Mouse (Mus musculus): ENCODE data around the gene Olfr1148. TPM values are rescaled to one million over a fixed set of nuclear protein-coding genes. Genes with fewer than 3 reads are reported as not detected.

The Olfr1148 gene
- polyA plus RNA-seq (2015; fragmentation: Nextera tagmentation; extraction: Ambion mirVana) = not detected in 2 replicates

GRCm38 (mm10) chr2:87830233-87830632, at the start of gene Olfr1148:
Gene Olfr1148, plus strand, starts transcription at chr2:87830533.
- Histone ChIP-seq H3K4me2 (replicated peaks) (no peak within 1 kb of the TSS), H3K27ac (no peak within 1 kb of the TSS), H3K9ac (replicated peaks) (no peak within 1 kb of the TSS), H3K4me1 (replicated peaks) (no peaks in the 10 kb centered on the region), H3K27me3 (no peaks in the 10 kb centered on the region), H3K36me3 (no peaks in the 10 kb centered on the region), H3K9me3 (no peaks in the 10 kb centered on the region), H3K4me3 (replicated peaks) (no peak within 1 kb of the TSS)
- WGBS = 83% methylated on average over 1 of the region's 1 CpGs
- no peak for ATAC-seq

GRCm38 (mm10) chr2:87800292-87800691, 30.0 kb upstream of the Olfr1148 start, which contains the start of gene Olfr1143:
Gene Olfr1143, plus strand, starts transcription at chr2:87800592.
- Histone ChIP-seq H3K9ac (replicated peaks) (no peak within 1 kb of the TSS), H3K4me2 (replicated peaks) (no peak within 1 kb of the TSS), H3K36me3 (no peaks in the 10 kb centered on the region), H3K4me1 (replicated peaks) (no peaks in the 10 kb centered on the region), H3K4me3 (replicated peaks) (no peak within 1 kb of the TSS), H3K9me3 (no peaks in the 10 kb centered on the region), H3K27ac (no peak within 1 kb of the TSS), H3K27me3 (no peaks in the 10 kb centered on the region)
- ATAC-seq = no peak

- Histone ChIP-seq H3K4me1 (replicated peaks) (no peaks in the 10 kb centered on the region), H3K4me3 (replicated peaks) (no peak within 1 kb of the TSS), H3K27ac (no peak within 1 kb of the TSS), H3K9ac (replicated peaks) (no peak within 1 kb of the TSS), H3K36me3 (no peaks in the 10 kb centered on the region), H3K27me3 (no peaks in the 10 kb centered on the region), H3K9me3 (no peaks in the 10 kb centered on the region), H3K4me2 (replicated peaks) (no peak within 1 kb of the TSS)
- 81% methylated on average over 1 of the region's 1 CpGs for WGBS
- no peak for ATAC-seq
Measured at GRCm38 (mm10) chr2:87809522-87809921, 20.8 kb upstream of the Olfr1148 start, which contains the start of gene Olfr1145. Gene Olfr1145, plus strand, starts transcription at chr2:87809822.

GRCm38 (mm10) chr2:87843693-87844092, 13.4 kb downstream of the Olfr1148 start, which contains the start of gene Olfr1150-ps1:
Gene Olfr1150-ps1, plus strand, starts transcription at chr2:87843993.
- no peak for ATAC-seq
- Histone ChIP-seq H3K36me3 (no peaks in the 10 kb centered on the region), H3K4me3 (replicated peaks) (no peak within 1 kb of the TSS), H3K27me3 (no peaks in the 10 kb centered on the region), H3K9ac (replicated peaks) (no peak within 1 kb of the TSS), H3K4me2 (replicated peaks) (no peak within 1 kb of the TSS), H3K27ac (no peak within 1 kb of the TSS), H3K4me1 (replicated peaks) (no peaks in the 10 kb centered on the region), H3K9me3 (no peaks in the 10 kb centered on the region)
- WGBS = 86% methylated on average over 1 of the region's 1 CpGs

GRCm38 (mm10) chr2:87855562-87855961, 25.2 kb downstream of the Olfr1148 start, which contains the start of gene Olfr1151:
Gene Olfr1151, plus strand, starts transcription at chr2:87855862.
- Histone ChIP-seq H3K4me2 (replicated peaks) (no peak within 1 kb of the TSS), H3K9me3 (no peaks in the 10 kb centered on the region), H3K4me3 (replicated peaks) (no peak within 1 kb of the TSS), H3K27ac (no peak within 1 kb of the TSS), H3K4me1 (replicated peaks) (no peaks in the 10 kb centered on the region), H3K27me3 (no peaks in the 10 kb centered on the region), H3K36me3 (no peaks in the 10 kb centered on the region), H3K9ac (replicated peaks) (no peak within 1 kb of the TSS)
- no peak for ATAC-seq
- WGBS = 87% methylated on average over 1 of the region's 1 CpGs

- H3K36me3 ChIP-seq = no peaks in the 10 kb centered on the region
- ATAC-seq = no peak
- H3K9ac ChIP-seq (replicated peaks) = no peak within 1 kb of the TSS
- no peaks in the 10 kb centered on the region for H3K4me1 ChIP-seq (replicated peaks)
- H3K4me2 ChIP-seq (replicated peaks) = no peak within 1 kb of the TSS
- H3K27me3 ChIP-seq = no peaks in the 10 kb centered on the region
- no peak within 1 kb of the TSS for H3K27ac ChIP-seq
- H3K9me3 ChIP-seq = no peaks in the 10 kb centered on the region
- no peak within 1 kb of the TSS for H3K4me3 ChIP-seq (replicated peaks)
Measured at GRCm38 (mm10) chr2:87866192-87866591, 35.9 kb downstream of the Olfr1148 start, which contains the start of gene Olfr1152. Gene Olfr1152, plus strand, starts transcription at chr2:87866492.

Other genes with a start within 250 kb of the Olfr1148 start
- not detected in 2 replicates for gene Olfr1130, start 224.3 kb upstream of the Olfr1148 start, polyA plus RNA-seq (2015; fragmentation: Nextera tagmentation; extraction: Ambion mirVana)
- not detected in 2 replicates for gene Olfr1131, start 203.4 kb upstream of the Olfr1148 start, polyA plus RNA-seq (2015; fragmentation: Nextera tagmentation; extraction: Ambion mirVana)
- not detected in 2 replicates for gene Olfr1132, start 193.0 kb upstream of the Olfr1148 start, polyA plus RNA-seq (2015; fragmentation: Nextera tagmentation; extraction: Ambion mirVana)
- not detected in 2 replicates for gene Olfr1133, start 183.2 kb upstream of the Olfr1148 start, polyA plus RNA-seq (2015; fragmentation: Nextera tagmentation; extraction: Ambion mirVana)
- not detected in 2 replicates for gene Olfr1134, start 172.1 kb upstream of the Olfr1148 start, polyA plus RNA-seq (2015; fragmentation: Nextera tagmentation; extraction: Ambion mirVana)
- gene Olfr1135, start 156.9 kb upstream of the Olfr1148 start, polyA plus RNA-seq (2015; fragmentation: Nextera tagmentation; extraction: Ambion mirVana) = not detected in 2 replicates
- gene Olfr1136, start 136.6 kb upstream of the Olfr1148 start, polyA plus RNA-seq (2015; fragmentation: Nextera tagmentation; extraction: Ambion mirVana) = not detected in 2 replicates
- not detected in 2 replicates for gene Olfr1137, start 117.4 kb upstream of the Olfr1148 start, polyA plus RNA-seq (2015; fragmentation: Nextera tagmentation; extraction: Ambion mirVana)
- gene Olfr1138, start 90.6 kb upstream of the Olfr1148 start, polyA plus RNA-seq (2015; fragmentation: Nextera tagmentation; extraction: Ambion mirVana) = not detected in 2 replicates
- not detected in 2 replicates for gene Olfr1140, start 86.8 kb upstream of the Olfr1148 start, polyA plus RNA-seq (2015; fragmentation: Nextera tagmentation; extraction: Ambion mirVana)
- not detected in 2 replicates for gene Olfr1141, start 76.5 kb upstream of the Olfr1148 start, polyA plus RNA-seq (2015; fragmentation: Nextera tagmentation; extraction: Ambion mirVana)
- not detected in 2 replicates for gene Olfr152, start 51.0 kb upstream of the Olfr1148 start, polyA plus RNA-seq (2015; fragmentation: Nextera tagmentation; extraction: Ambion mirVana)
- gene Olfr1143, start 29.9 kb upstream of the Olfr1148 start, polyA plus RNA-seq (2015; fragmentation: Nextera tagmentation; extraction: Ambion mirVana) = not detected in 2 replicates
- not detected in 2 replicates for gene Olfr1145, start 20.7 kb upstream of the Olfr1148 start, polyA plus RNA-seq (2015; fragmentation: Nextera tagmentation; extraction: Ambion mirVana)
- not detected in 2 replicates for gene Olfr1150-ps1, start 13.5 kb downstream of the Olfr1148 start, polyA plus RNA-seq (2015; fragmentation: Nextera tagmentation; extraction: Ambion mirVana)
- not detected in 2 replicates for gene Olfr1151, start 25.3 kb downstream of the Olfr1148 start, polyA plus RNA-seq (2015; fragmentation: Nextera tagmentation; extraction: Ambion mirVana)
- not detected in 2 replicates for gene Olfr1152, start 36.0 kb downstream of the Olfr1148 start, polyA plus RNA-seq (2015; fragmentation: Nextera tagmentation; extraction: Ambion mirVana)
- gene Olfr1153, start 64.4 kb downstream of the Olfr1148 start, polyA plus RNA-seq (2015; fragmentation: Nextera tagmentation; extraction: Ambion mirVana) = not detected in 2 replicates
- gene Olfr1154, start 74.6 kb downstream of the Olfr1148 start, polyA plus RNA-seq (2015; fragmentation: Nextera tagmentation; extraction: Ambion mirVana) = not detected in 2 replicates
- gene Olfr1155, start 114.6 kb downstream of the Olfr1148 start, polyA plus RNA-seq (2015; fragmentation: Nextera tagmentation; extraction: Ambion mirVana) = not detected in 2 replicates
- gene Olfr1156, start 122.6 kb downstream of the Olfr1148 start, polyA plus RNA-seq (2015; fragmentation: Nextera tagmentation; extraction: Ambion mirVana) = not detected in 2 replicates
- not detected in 2 replicates for gene Olfr1157, start 137.8 kb downstream of the Olfr1148 start, polyA plus RNA-seq (2015; fragmentation: Nextera tagmentation; extraction: Ambion mirVana)
- not detected in 2 replicates for gene Olfr74, start 144.1 kb downstream of the Olfr1148 start, polyA plus RNA-seq (2015; fragmentation: Nextera tagmentation; extraction: Ambion mirVana)
- not detected in 2 replicates for gene Olfr1158, start 159.6 kb downstream of the Olfr1148 start, polyA plus RNA-seq (2015; fragmentation: Nextera tagmentation; extraction: Ambion mirVana)
- gene Olfr1160, start 177.7 kb downstream of the Olfr1148 start, polyA plus RNA-seq (2015; fragmentation: Nextera tagmentation; extraction: Ambion mirVana) = not detected in 2 replicates
- not detected in 2 replicates for gene Olfr1161, start 192.2 kb downstream of the Olfr1148 start, polyA plus RNA-seq (2015; fragmentation: Nextera tagmentation; extraction: Ambion mirVana)
- not detected in 2 replicates for gene Olfr73, start 207.2 kb downstream of the Olfr1148 start, polyA plus RNA-seq (2015; fragmentation: Nextera tagmentation; extraction: Ambion mirVana)
- not detected in 2 replicates for gene Olfr1162, start 220.6 kb downstream of the Olfr1148 start, polyA plus RNA-seq (2015; fragmentation: Nextera tagmentation; extraction: Ambion mirVana)
- gene Olfr1163, start 241.3 kb downstream of the Olfr1148 start, polyA plus RNA-seq (2015; fragmentation: Nextera tagmentation; extraction: Ambion mirVana) = not detected in 2 replicates

Measured in midbrain, embryonic 13.5 days (tissue).